Mouse (Mus musculus): ENCODE measurements at regions not wholly inside any gene's neighbourhood (a gene's known extent, or its start where the extent isn't known, plus 50 kb on each side); places are given as distances from the start of the nearest gene placed in this dataset.
A peak's percentile ranks its signal among the peaks of the same experiment; 100 is the strongest.

GRCm38 (mm10) chr17:44419405-44419729, 231.0 kb downstream of the Clic5 start:
- DNase-seq (ENCODE audit: low spot score in 2 of 2): no peak

- no peak for DNase-seq (ENCODE audit: low spot score in 2 of 2)
Measured at GRCm38 (mm10) chr17:44420098-44421070, 232.0 kb downstream of the Clic5 start.

- no peak for DNase-seq (ENCODE audit: low spot score in 2 of 2)
Measured at GRCm38 (mm10) chr17:44422161-44422560, 233.8 kb downstream of the Clic5 start.

- DNase-seq (ENCODE audit: low spot score in 2 of 2): no peak
Measured at GRCm38 (mm10) chr17:44422865-44423264, 234.5 kb downstream of the Clic5 start.

DNA sequence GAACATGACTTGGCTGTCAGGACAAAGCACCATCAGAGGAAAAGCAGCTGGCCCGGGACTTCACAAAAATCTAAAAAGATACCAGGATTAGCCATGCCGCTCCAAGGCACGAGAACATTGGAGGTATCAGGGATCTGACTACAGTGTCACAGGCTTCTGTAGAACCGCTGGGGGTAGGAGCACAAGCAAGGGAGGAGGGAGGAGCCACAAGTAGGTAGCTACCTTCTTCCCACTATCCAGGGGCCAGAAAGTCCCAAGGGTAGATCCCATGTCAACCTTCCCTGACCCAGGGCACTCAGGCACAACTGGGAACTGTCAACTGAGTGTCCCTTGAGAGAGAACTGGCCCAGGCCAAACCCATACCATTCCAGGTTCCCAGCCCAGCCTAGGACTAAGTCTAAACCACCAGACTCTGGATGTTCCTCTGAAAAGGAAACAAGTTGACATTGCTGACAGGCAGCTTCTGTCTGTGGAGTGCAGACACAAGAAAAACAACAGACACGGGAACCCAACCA, 235.1 kb downstream of the Clic5 start:
- DNase-seq (ENCODE audit: low spot score in 2 of 2): no peak

- DNase-seq (ENCODE audit: low spot score in 2 of 2): peak in 1 of 2 experiments; percentile 18
Measured at GRCm38 (mm10) chr17:44432524-44433295, 244.3 kb downstream of the Clic5 start.

DNA sequence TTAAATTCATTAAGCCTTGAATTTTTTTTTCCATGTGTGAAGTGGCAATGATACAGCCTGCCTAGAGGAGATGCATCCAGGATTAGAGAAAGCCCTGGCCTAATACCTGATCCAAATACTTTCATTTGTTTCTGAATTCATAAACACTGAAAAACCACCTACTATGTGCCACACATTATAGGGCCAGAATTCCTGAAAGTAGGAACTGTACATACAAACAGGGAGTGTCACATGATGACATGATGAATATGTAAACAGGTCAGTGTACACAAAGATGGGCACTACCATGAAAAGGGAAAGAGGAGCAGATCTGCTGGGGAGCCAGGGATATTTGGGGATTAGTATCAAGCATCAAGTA, 244.9 kb downstream of the Clic5 start:
- DNase-seq (ENCODE audit: low spot score in 2 of 2): no peak

GRCm38 (mm10) chr17:44436536-44437043, 248.2 kb downstream of the Clic5 start:
- DNase-seq (ENCODE audit: low spot score in 2 of 2): no peak

DNA sequence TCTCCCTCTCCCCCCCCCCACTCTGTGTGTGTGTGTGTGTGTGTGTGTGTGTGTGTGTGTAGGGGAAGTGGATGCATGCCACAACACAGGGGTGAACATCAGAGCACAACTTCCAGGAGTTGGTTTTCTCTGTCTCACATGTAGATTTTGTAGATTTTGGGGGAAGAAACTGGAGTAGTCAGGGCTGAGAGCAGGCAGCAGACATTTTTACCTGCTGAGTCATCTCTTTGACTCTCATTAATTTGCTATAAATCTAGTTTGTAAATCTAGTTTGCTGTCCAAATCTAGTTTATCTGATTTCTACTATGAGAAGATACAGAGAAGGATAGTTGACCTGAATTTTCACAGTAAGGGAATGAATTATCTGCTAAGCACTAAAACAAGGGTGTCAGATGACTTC, 250.1 kb downstream of the Clic5 start:
- DNase-seq (ENCODE audit: low spot score in 2 of 2): no peak

- DNase-seq (ENCODE audit: low spot score in 2 of 2): no peak
Measured at GRCm38 (mm10) chr17:44443460-44443859, 255.1 kb downstream of the Clic5 start.

DNA sequence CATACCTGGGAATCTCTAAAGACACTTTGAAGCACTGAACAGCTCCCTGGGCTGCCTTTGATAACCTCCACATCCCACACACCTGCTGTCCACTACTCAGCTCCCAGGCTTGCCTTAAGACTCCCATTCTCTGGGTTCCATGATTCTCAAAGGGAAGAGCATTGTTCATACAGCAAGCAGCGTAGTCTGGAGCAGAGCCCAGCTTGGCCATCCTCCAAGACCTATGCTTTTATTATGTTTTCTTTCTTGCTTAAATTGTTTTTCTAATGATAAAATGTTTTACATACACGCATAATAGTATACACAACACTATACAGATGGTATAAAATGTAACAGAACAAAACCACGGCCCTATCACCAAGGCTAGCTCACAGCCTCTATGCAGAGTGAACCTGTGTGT, 257.0 kb downstream of the Clic5 start:
- no peak for DNase-seq (ENCODE audit: low spot score in 2 of 2)
